Mouse (Mus musculus) C2C12 (cell line): ENCODE results near the gene Klhl7. TPM values are rescaled to one million over a fixed set of nuclear protein-coding genes. Genes with fewer than 3 reads are reported as not detected.

Source experiments
- H3K27me3 ChIP-seq: one replicate; pipeline ENCODE4 v1.6.1; 2011; ENCODE audit not compliant: control insufficient read depth, insufficient read depth, insufficient read length
- H3K36me3 ChIP-seq: one replicate; pipeline ENCODE4 v1.6.1; 2011; ENCODE audit not compliant: control insufficient read depth, insufficient read depth
- H3K4me3 ChIP-seq: one replicate; pipeline ENCODE4 v1.5.1; 2011; ENCODE audit warnings: mild to moderate bottlenecking, control low read depth; ENCODE audit not compliant: poor library complexity, insufficient read depth, severe bottlenecking
- H3K79me2 ChIP-seq: one replicate; pipeline ENCODE4 v1.6.1; 2011; ENCODE audit not compliant: control insufficient read depth, insufficient read depth
- H3K79me3 ChIP-seq: one replicate; pipeline ENCODE4 v1.6.1; 2011; ENCODE audit warnings: low read depth, control low read depth
- H3ac ChIP-seq: one replicate; pipeline ENCODE3; 2011; ENCODE audit warnings: low read depth; ENCODE audit not compliant: control insufficient read depth, insufficient read length
- CEBPB ChIP-seq: IDR thresholded peaks from one replicate; pipeline ENCODE4 v1.6.1; 2011; ENCODE audit warnings: low read depth, mild to moderate bottlenecking, control low read depth, moderate library complexity
- CTCF ChIP-seq: IDR thresholded peaks from one replicate; pipeline ENCODE4 v1.5.1; 2011; ENCODE audit not compliant: control insufficient read depth, insufficient read depth, insufficient read length
- FOSL1 ChIP-seq: IDR thresholded peaks from one replicate; pipeline ENCODE4 v1.8.0; 2011; ENCODE audit warnings: mild to moderate bottlenecking, low read length; ENCODE audit not compliant: poor library complexity, insufficient read depth, severe bottlenecking
- MAX ChIP-seq: IDR thresholded peaks from one replicate; pipeline ENCODE4 v1.6.1; 2011; ENCODE audit warnings: mild to moderate bottlenecking, control low read depth
- MYOD1 ChIP-seq: IDR thresholded peaks from one replicate; pipeline ENCODE4 v1.6.1; 2011; ENCODE audit warnings: low read depth; ENCODE audit not compliant: control insufficient read depth, insufficient read length
- MYOG ChIP-seq: IDR thresholded peaks from one replicate; pipeline ENCODE4 v1.6.1; 2011; ENCODE audit not compliant: control insufficient read depth, insufficient read length; ENCODE audit errors: extremely low read depth
- USF1 ChIP-seq: IDR thresholded peaks from one replicate; pipeline ENCODE4 v1.6.1; 2011; ENCODE audit warnings: low read depth, mild to moderate bottlenecking, control low read depth, moderate library complexity
- long read RNA-seq, 2 experiments: library from polyadenylated mRNA; unstranded; transcript quantifications; one replicate each; pipeline ENCODE4 v2.0.0; 2019 to 2020
- polyA plus RNA-seq: library from polyadenylated mRNA; unstranded; fragments of >200 nt; fragmentation: generic; extraction: Trizol; gene quantifications from one replicate; pipeline ENCODE4 v1.2.1, GENCODE M21; 2012; ENCODE audit warnings: missing spikeins

Gene Klhl7
- polyA plus RNA-seq = 3.6 TPM
- long read RNA-seq, experiment 1, transcript Klhl7-201 (11 exons, 2,966 nt) = major isoform, 24 of 24 reads
- long read RNA-seq, experiment 1, partial matches to known transcripts = 0 of 24 reads
- long read RNA-seq, experiment 1, other reads (novel, unspliced or antisense) = 0 of 24 reads
- long read RNA-seq, experiment 2, transcript Klhl7-201 (11 exons, 2,966 nt) = major isoform, 148 of 160 reads
- long read RNA-seq, experiment 2, partial matches to known transcripts = 1 of 160 reads
- long read RNA-seq, experiment 2, other reads (novel, unspliced or antisense) = 11 of 160 reads

GRCm38 (mm10) chr5:24100106-24100809 is at the start of gene Klhl7:
Gene Klhl7 (plus strand): TSS chr5:24100605.
- no peak for TF ChIP-seq FOSL1
- no peak for TF ChIP-seq MYOG
- no peak for TF ChIP-seq MYOD1
- no peak for TF ChIP-seq CEBPB
- TF ChIP-seq MAX = no peak
- no peak for TF ChIP-seq USF1
- no peak for TF ChIP-seq CTCF
- H3K27me3 ChIP-seq = no peaks in the 10 kb centered on the region
- H3K36me3 ChIP-seq = no peaks in the 10 kb centered on the region
- peaks cover 2% of the 10 kb centered on the region for H3K79me3 ChIP-seq
- peak within 1 kb of the TSS; percentile 48 for H3K4me3 ChIP-seq
- peaks cover 21% of the 10 kb centered on the region for H3K79me2 ChIP-seq
- H3ac ChIP-seq = peak within 1 kb of the TSS; percentile 83

DNA sequence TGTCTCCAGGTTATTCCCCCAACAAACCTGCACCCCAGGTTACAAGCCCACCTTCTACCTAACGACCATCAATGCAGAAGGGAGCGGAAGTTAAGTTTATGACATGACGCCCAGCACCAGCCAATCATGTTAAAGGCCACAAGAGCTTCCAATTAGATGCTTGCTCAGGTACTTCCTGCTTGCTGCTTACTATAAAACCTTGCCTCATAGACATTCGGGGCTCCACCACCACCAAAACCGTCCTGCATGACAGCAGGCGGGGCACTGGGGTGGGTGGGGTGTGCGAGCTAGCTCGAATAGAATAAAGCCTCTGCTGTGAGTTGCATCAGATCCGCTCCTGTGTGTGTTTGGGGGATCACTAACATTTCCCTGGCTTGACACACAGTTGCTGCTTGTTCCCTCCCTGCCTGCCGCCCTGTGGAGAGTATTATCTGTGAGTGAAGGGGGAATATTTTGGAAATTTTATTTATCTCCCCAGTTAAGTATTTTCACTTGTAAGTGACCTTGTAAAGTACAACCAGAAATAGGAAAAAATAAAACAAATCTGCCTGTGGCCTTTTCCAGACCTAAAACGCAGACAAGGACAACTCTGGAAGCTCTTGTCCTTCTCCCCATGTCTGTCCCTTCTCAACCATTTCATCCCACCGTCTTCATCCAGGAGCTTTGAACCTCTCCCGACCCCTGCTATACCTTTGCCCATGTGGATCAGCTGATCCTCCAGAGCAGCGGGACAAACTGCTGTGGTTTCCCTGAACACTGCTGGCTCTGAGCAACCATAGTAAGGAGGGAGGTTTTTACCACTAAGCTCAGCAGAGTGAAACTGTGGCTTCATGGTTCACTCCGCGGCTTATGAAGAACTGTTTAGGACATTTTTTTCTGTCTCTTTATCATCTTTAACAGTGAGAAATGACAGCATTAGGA is 48.4 kb upstream of the Klhl7 start:
- Histone ChIP-seq H3ac (no peak overlapping the region), H3K79me2 (no peaks in the 10 kb centered on the region), H3K27me3 (no peaks in the 10 kb centered on the region), H3K79me3 (no peaks in the 10 kb centered on the region), H3K36me3 (no peaks in the 10 kb centered on the region), H3K4me3 (no peak overlapping the region)
- no peak for TF ChIP-seq CEBPB
- TF ChIP-seq MYOD1 = no peak
- no peak for TF ChIP-seq CTCF
- no peak for TF ChIP-seq MYOG
- no peak for TF ChIP-seq MAX
- TF ChIP-seq USF1 = no peak
- no peak for TF ChIP-seq FOSL1

DNA sequence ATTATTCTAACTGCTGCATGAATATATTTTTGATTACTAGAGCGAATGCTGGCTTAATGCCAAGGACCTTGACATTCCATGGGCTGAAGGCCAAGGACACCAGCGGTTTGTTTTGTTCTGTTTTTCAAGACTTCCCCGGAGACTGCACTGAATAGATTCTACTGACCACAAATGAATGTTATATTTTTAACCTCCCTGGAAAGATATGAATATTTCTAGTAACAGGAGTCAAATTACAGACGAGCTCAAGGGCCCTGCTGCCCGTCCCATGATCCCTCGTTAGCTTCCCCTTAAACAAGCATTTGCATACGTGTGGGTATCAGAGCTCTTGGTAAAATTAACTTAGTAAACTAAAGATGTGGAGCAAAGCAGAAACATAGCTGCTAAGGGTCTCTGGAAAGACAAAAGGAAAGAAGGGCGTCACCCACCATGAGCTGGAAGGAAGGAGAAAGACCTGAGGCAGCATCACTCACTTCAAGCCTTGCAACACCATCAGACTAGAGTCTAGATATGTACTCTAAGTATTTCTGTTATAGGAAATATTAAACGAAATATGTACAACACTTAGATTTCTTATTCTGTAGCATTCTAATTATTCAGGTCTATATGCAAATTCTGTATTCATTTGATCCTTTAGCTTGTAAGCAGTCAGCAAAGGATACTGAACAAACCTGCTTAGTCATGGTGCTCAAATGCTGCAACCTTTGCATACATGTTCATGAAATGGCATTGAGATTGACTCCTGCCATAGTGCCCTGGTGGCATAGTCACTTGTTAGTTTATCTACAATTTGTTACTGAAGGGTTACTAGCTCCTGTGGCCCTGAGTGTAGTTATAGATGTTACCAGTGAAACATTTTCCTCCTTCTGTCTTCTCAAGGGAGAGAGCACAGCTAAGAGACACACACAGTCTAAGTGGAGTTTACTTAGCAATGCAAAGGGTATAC is 46.9 kb upstream of the Klhl7 start:
- TF ChIP-seq USF1 (no peak), CEBPB (no peak), CTCF (no peak)
- Histone ChIP-seq H3K79me3 (no peaks in the 10 kb centered on the region), H3K27me3 (no peaks in the 10 kb centered on the region), H3K4me3 (no peak overlapping the region), H3K79me2 (no peaks in the 10 kb centered on the region), H3K36me3 (no peaks in the 10 kb centered on the region), H3ac (no peak overlapping the region)

DNA sequence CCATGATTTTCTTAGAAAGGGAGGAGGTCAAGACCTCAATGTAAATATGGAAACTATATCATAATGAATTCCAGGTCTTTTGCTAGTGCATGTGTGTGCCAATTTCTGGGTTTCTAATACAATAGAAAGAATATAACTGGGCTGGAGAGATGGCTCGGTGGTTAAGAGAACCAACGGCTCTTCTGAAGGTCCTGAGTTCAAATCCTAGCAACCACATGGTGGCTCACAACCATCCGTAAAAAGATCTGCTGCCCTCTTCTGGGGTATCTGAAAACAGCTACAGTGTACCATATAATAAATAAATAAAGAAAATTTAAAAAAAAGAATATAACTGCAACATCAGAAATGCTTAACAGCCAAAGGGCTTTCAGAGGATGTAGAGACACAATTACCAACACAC is 46.0 kb upstream of the Klhl7 start:
- no peaks in the 10 kb centered on the region for H3K27me3 ChIP-seq
- no peaks in the 10 kb centered on the region for H3K79me2 ChIP-seq
- no peak overlapping the region for H3ac ChIP-seq
- no peak overlapping the region for H3K4me3 ChIP-seq
- TF ChIP-seq MYOD1 = no peak
- no peak for TF ChIP-seq USF1
- TF ChIP-seq FOSL1 = no peak
- no peak for TF ChIP-seq MYOG
- no peak for TF ChIP-seq CTCF
- no peak for TF ChIP-seq CEBPB
- no peak for TF ChIP-seq MAX
- H3K36me3 ChIP-seq = no peaks in the 10 kb centered on the region
- H3K79me3 ChIP-seq = no peaks in the 10 kb centered on the region

- TF ChIP-seq CEBPB (no peak), MYOG (no peak), FOSL1 (peak; percentile 69), USF1 (no peak)
- Histone ChIP-seq H3K79me2 (no peaks in the 10 kb centered on the region), H3K79me3 (no peaks in the 10 kb centered on the region), H3K36me3 (no peaks in the 10 kb centered on the region), H3ac (no peak overlapping the region), H3K4me3 (no peak overlapping the region), H3K27me3 (no peaks in the 10 kb centered on the region)
Observed at GRCm38 (mm10) chr5:24056865-24057264, 43.5 kb upstream of the Klhl7 start.
